Mouse (Mus musculus): Measurements from ENCODE around the gene Bfsp2.

DNA sequence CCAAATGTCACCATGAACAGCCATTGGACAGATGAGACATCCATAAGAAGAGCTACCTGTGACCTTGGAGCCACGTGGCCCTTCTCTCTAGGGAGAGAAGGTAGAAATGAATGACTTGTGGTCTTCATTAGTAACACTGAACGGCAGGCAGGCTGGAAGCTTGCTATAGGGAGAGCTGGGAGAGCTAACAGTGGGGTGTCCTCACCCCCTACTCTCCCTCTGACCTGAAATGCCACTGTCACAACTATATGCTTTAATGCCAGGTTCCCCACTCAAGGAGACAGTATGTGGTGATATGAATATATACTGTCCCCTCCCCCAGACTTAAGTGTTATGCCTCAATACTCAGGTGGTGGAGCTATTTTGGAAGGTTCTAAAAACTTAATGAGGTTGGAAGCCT lies 20.4 kb downstream of the Bfsp2 start:
- TF ChIP-seq EP300 (optimal IDR thresholded peaks at IDR 0.05) (no peak), CTCF (IDR thresholded peaks at IDR 0.05; ENCODE audit: low read depth) (no peak)

Measured in stomach, postnatal 0 days (tissue).